Mouse (Mus musculus): Measurements from ENCODE around the gene Art3.

Art3 gene

GRCm38 (mm10) chr5:92413271-92413981, 81.8 kb downstream of the Art3 start:
- no peak for DNase-seq (ENCODE audit: low spot score)

DNA sequence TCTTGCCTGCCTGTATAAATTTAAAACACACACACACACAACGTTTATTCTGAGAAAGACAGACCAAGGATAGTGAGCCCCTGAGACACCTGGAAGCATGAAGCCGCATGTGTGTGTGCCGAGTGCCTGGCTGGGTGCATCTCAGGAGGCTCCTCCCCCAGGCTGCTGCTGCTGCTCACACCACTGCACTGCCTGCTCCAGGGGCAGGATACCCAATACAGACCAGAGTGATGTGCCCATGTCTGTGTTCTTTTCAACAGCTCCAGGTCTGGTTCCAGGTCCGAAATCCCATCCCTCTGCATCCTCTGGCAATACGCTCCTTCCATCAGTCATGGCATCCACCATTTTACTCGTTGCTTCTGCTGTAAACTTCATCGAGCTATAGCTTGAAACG, 82.4 kb downstream of the Art3 start:
- DNase-seq (ENCODE audit: low spot score), result no peak

GRCm38 (mm10) chr5:92424126-92424525, 92.5 kb downstream of the Art3 start:
- DNase-seq (ENCODE audit: low spot score), result no peak

DNA sequence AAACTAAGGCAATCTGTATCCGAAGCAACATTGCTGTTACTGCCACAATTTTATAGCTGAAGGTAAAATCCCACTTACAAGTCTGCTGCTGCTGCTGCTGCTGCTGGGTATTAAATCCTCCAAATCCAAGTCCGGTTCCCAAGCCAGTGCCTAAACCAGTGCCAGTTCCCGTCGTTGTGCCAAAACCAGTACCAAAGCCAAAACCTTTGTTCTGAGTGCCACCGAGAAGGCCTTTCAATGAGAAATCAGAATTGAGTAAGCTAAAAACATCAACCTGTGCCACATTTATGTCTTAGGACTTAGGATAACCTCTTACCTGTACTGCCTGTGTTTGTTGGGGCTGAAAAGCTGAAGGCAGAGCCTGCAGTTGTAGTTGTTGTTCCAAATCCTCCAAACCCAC, 99.1 kb downstream of the Art3 start:
- no peak for DNase-seq (ENCODE audit: low spot score)

DNA sequence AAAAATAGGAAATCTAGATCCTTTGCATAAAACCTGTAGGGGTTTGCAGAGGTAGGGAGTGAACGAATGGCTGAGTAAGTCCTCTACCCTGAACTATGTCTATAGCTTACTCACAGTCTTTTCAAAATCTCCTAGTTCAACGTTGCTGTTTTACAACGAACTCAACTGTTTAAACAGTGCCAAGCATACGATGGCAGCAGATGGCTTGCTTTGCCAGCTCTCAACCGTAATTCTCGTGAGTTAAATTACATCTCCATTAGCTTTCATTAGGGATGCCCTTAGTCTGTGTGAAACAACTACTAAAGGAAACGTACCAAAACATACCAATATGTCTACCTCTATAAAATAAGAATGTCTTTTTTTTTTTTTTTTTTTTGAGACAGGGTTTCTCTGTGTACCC, 100.0 kb downstream of the Art3 start:
- DNase-seq (ENCODE audit: low spot score), result no peak

DNA sequence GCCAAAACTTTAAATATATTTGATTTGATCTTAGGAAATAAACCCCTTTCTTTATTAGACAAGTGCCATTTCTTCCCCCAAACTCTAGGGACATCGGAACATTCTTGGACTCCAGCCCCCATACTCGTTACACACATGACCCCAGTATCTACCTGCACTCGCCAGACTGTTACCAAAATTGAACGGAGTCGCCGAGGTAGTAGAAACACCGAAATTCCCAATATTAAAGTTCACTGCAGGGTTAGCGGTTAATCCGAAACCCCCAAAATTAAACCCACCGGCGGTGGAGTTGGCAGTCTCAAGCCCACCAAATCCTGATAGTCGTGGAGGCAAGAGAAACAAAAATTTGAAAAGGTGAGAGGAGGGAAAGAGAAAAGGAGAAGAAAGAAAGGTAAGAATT, 102.4 kb downstream of the Art3 start:
- no peak for DNase-seq (ENCODE audit: low spot score)

- no peak for DNase-seq (ENCODE audit: low spot score)
Observed at GRCm38 (mm10) chr5:92434571-92434985, 103.0 kb downstream of the Art3 start.

DNA sequence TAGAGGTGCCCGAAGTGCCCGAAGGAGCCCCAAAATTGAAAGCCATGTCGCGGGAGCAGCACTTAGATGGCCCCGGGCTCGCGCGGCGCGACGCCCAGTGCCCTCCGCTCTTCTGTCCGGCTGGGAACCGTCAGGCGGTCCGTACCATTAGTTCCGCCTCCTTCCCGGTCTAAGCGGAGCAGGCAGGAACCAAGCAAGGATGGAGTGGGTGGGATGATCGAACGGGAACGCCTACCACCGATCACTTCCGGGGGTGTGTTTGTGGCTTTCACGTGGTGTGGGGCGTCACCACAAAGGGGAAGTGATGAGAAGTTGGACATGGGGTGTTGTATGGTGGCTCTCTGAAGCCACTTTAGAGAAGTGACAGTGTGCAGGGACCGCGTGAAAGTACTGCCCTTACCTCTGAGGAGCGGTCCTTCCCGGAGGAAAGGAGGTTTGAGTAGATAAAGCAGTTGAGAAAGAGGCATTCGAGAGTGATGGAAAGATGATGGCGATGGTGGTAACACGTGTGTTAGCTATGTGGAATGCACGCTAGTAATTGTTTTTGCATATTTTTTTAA, 103.5 kb downstream of the Art3 start, which contains the start of gene Nup54:
TSS of gene Nup54 (minus strand) at position 195 of the 560 bp plus-strand sequence.
- peak; percentile 97 for DNase-seq (ENCODE audit: low spot score)

DNA sequence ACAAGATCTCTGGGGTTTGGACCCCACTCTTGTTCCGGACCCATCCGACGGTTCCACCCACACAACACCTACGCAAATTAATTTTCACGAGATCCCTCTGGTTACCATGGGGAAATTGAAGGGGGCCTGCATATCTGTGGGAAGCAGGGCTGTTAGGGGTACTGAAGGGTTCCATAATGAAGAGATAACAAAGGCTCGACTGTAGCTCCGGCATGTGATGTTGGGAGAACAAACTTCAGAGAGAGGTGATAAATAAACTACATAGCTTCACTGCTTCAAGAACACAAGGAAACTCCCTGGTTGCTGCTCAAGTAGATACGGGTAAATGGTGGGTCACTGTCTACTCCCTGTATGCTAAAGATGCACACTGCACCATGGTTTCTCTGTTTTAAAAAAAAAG, 106.9 kb downstream of the Art3 start:
- DNase-seq (ENCODE audit: low spot score), result no peak

DNA sequence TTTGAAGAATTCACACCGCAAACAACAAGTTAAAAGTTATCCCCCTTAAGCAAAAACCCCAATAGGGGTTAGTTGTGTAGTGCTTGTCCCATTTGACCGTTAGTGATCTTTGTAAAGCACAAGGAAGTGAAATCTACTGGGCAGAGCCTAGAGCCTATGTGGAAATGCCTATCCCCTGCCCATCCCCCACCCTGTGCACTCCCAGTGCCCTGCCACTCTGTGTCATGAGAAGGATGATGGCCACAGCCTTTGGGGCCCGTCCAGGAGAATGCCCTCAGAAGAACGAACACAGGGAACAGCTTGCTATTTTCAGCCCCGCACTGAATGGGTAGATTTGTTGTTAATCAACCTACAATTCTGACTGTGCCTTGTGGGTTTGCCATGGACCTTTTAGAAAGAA, 109.9 kb downstream of the Art3 start:
- peak; percentile 7 for DNase-seq (ENCODE audit: low spot score)

- no peak for DNase-seq (ENCODE audit: low spot score)
Observed at GRCm38 (mm10) chr5:92442914-92443313, 111.3 kb downstream of the Art3 start.

DNA sequence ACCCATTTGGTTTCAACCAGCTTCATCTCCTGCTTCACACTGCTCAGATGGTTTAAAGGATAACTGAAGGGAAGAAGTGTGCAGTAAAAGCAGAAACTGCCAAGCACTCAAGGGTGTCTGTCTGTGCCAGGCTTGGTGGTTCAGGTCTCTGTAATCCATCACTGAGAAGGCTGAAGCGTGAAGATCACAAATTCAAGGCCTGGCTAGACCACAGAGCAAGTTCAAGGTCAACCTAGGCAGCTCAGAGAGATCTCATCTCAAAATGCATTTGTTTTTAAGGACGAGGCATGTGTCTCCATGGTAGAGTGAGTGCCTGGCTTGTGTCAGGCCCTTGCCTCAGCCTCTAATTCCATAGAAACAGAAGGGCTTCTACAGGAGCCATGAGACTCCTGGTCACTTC, 113.4 kb downstream of the Art3 start:
- DNase-seq (ENCODE audit: low spot score), result no peak

DNA sequence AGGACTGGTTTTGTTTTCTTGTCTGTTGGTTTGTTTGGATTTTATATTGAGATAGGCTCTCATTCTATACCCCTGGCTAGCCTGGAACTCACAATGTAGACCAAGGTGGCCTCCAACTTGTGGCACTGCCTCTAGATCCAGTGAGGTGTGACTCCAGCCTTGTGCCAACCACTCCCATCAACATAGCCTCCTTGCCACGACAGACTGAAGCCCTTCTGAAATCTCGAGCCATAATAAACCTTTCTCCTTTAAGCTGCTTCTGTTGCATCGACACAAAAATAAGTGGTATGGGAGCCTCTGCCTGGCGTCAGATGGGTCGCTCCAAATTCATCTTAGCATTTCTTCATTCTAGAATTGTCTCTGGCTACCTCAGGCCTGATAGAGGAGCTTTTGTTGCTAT, 115.1 kb downstream of the Art3 start:
- no peak for DNase-seq (ENCODE audit: low spot score)

- no peak for DNase-seq (ENCODE audit: low spot score)
Observed at GRCm38 (mm10) chr5:92452876-92453275, 121.2 kb downstream of the Art3 start.

GRCm38 (mm10) chr5:92457410-92457809, 125.8 kb downstream of the Art3 start:
- DNase-seq (ENCODE audit: low spot score), result no peak

- DNase-seq (ENCODE audit: low spot score), result no peak
Observed at GRCm38 (mm10) chr5:92458726-92459125, 127.1 kb downstream of the Art3 start.

DNA sequence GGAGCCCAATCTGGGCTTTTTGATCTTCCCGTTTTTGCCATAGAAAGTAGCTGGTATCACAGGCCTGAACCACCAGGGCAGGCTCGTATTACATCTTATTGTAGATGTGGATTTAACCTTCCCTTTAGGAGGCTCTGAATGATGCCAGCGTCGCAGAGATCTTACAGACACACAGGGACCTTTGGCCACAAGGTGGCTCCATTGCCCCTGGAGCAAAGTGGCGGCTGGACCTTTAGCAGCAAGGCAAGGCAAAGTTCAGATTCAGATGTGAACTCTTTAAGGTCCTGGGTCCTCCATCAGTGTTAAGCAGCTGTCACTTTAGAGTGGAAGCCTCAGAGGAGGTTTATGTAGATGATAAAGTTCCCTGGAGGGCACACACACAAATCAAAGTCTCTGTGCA, 129.7 kb downstream of the Art3 start:
- peak; percentile 81 for DNase-seq (ENCODE audit: low spot score)
